Mouse (Mus musculus): ENCODE results near the gene Lhx3. TPM values are rescaled to one million over a fixed set of nuclear protein-coding genes. Genes with fewer than 3 reads are reported as not detected.

Gene Lhx3
- polyA plus RNA-seq, 1 experiment, result 0.10 TPM

DNA sequence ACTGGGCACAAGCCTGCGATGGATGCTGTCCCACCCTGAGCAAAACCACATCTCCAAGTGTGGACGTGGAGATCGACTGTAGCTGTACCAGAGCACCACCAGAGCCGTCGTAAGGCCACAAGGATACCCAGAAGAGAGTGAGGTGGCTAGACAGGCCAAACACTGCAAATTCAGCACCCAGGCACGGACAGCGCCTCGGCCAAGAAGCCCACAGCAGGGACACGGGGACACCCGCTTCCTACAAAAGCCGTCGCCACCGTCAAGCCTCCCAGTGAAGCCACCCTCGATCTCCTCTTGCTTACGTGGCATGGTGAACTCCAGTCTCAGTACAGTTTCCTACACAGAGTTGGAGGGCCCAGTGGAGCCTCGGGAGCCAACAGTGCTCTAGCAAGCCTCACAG, 3.0 kb downstream of the Lhx3 start:
- WGBS, result 7% methylated on average over 16 of the region's 16 CpGs
- no peak for DNase-seq (ENCODE audit: low read depth, low spot score)

DNA sequence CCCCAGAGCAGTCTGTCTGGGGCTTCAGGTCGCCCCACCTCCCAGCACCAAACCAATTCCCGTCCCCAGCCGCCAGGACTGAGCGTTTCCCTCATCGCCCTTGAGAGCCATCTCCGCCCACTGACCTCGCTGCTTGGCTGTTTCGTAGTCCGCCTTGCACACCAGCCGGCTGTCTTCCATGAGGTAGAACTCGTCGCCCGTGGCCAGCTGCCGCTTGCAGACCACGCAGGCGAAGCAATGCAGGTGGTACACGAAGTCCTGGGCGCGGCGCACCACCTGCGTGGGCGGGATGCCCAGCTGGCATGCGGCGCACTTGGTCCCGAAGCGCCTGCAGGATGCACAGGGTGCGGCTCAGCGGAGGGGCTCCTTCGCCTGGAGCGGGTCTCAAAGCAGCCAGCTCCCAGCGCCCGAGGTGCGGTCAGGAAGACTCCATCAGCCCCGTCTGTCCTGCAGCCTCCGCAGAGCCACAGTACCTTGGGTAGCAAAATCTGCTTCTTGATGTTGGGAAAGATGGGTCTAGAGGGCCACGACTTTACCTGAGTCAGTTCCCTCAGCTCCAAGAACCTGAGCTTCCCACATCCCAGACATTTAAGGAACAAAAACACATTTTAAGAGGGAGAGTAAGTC, 5.1 kb downstream of the Lhx3 start:
- no peak for DNase-seq (ENCODE audit: low read depth, low spot score)
- 2% methylated on average over 36 of the region's 36 CpGs for WGBS

DNA sequence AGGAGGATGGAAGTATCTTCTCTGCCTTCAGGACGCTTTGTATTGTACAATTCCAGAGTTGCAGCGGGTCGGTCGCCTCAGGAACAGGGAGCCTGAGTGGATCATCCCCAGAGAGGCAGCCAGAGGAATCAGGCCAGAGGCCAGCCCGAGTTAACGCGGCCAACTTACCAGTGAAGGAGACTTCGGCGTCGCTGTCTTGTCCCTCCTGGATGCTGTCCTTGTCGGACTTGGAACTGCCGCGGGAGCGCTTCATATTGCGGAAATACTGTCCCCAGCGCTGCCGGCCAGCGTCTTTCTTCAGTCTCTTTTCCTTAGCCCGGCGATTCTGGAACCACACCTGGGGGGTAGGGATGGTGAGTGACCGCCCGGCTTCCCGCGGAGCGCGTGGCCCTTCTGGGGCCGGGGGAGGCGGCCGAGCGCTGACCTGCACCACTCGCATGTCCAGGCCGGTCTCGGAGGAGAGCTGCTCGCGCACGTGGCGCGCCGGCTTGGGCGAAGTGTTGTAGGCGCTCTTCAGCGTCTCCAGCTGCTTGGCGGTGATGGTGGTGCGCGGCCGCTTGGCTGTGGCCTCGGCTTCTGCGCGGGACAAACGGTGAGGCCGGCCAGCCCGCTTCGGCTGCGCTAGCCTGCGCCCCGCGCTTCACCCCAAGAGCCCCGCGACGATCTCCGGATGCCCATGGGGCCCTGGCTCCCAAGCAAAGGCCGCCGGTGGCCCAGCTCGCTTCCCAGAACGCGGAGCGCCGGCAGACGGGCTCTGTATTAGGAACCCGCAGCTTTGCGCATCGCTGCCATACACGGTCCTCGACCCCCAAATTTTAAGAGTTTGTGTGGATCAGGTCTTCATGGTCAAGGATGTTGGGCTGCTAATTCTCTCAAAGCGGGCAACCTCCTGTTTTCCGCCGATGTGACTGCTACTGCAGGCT, 5.9 kb downstream of the Lhx3 start:
- 2% methylated on average over 77 of the region's 77 CpGs for WGBS
- DNase-seq (ENCODE audit: low read depth, low spot score), result no peak

- WGBS, result 10% methylated on average over 10 of the region's 10 CpGs
- no peak for DNase-seq (ENCODE audit: low read depth, low spot score)
Measured at GRCm38 (mm10) chr2:26198488-26198887, 9.6 kb downstream of the Lhx3 start.

- 54% methylated on average over 7 of the region's 7 CpGs for WGBS
- no peak for DNase-seq (ENCODE audit: low read depth, low spot score)
Measured at GRCm38 (mm10) chr2:26194552-26195339, 13.3 kb downstream of the Lhx3 start.

- peak; percentile 65 for DNase-seq (ENCODE audit: low read depth, low spot score)
- WGBS, result 38% methylated on average over 5 of the region's 5 CpGs
Measured at GRCm38 (mm10) chr2:26188517-26188916, 19.6 kb downstream of the Lhx3 start.

DNA sequence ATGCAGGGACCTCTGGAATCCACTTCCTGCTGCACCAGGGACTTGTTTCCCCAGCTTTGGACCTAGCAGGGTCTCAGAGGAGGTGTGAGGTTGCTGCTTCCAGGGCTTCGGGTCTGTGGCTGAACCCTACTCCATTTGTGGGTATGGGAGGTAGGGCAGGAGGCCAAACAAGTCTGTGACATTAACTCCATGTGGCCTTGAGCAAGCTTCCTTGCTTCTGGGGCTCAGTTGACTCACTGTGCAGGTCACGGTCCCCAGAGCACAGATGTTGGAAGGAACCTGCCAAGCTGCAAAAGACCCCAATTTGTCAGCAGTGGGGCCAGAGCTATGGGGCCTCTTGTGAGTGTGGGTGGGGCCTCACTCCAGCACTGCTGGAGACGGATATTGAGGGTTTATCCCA, 23.7 kb downstream of the Lhx3 start:
- 51% methylated on average over 3 of the region's 3 CpGs for WGBS
- no peak for DNase-seq (ENCODE audit: low read depth, low spot score)

- DNase-seq (ENCODE audit: low read depth, low spot score), result no peak
Measured at GRCm38 (mm10) chr2:26182646-26183045, 25.4 kb downstream of the Lhx3 start.

GRCm38 (mm10) chr2:26177189-26177588, 30.9 kb downstream of the Lhx3 start:
- no peak for DNase-seq (ENCODE audit: low read depth, low spot score)
- WGBS, result 46% methylated on average over 2 of the region's 2 CpGs

More at GRCm38 (mm10) chr2:26182646-26183045, 25.4 kb downstream of the Lhx3 start:
- 21% methylated on average over 6 of the region's 6 CpGs for WGBS

GRCm38 (mm10) chr2:26176731-26177130, 31.4 kb downstream of the Lhx3 start:
- DNase-seq (ENCODE audit: low read depth, low spot score), result no peak
- 78% methylated on average over 5 of the region's 5 CpGs for WGBS

DNA sequence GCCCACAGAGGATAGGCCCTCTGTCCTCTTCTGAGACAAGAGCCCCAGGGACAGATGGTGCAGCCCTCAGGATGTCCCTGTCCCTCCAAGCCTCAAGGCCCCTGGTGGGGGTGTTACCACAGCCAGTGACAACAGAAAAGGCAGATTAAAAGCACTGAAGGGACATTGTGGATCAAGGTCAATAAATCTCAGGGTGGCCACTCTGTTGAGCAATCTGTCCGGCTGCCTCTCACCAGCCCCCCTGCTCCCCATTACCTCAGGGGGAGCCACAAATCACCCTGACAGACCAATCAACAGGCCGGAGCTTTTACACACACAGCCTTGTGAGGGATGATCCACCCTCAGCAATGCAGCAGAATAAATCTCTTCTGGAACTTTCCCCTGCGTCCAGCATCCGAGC, 32.9 kb downstream of the Lhx3 start:
- 30% methylated on average over 4 of the region's 4 CpGs for WGBS
- no peak for DNase-seq (ENCODE audit: low read depth, low spot score)

- DNase-seq (ENCODE audit: low read depth, low spot score), result no peak
Measured at GRCm38 (mm10) chr2:26172166-26172565, 35.9 kb downstream of the Lhx3 start.

DNA sequence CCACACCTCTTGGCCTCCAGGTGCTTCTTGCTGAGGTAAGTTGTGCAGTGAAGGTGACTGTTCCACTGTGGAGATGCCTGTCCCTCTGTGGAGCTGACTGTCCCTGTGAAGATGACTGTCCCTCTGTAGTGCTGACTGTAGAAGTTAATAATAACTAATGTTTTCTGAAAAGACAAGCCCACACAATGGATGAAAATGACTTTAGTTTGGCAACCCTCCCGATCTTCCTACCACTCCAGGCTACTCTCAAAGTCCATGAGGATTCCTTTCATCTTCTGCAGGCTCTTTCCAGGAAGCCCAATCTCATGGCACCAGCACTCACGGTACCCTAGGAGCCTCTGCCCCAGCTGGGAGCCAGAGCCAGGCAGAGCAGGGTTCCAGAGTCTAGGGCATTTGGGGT, 37.7 kb downstream of the Lhx3 start:
- no peak for DNase-seq (ENCODE audit: low read depth, low spot score)
- WGBS, result 42% methylated on average over 2 of the region's 2 CpGs

More at GRCm38 (mm10) chr2:26172166-26172565, 35.9 kb downstream of the Lhx3 start:
- WGBS, result 59% methylated on average over 2 of the region's 2 CpGs

- DNase-seq (ENCODE audit: low read depth, low spot score), result no peak
- 48% methylated on average over 11 of the region's 11 CpGs for WGBS
Measured at GRCm38 (mm10) chr2:26168843-26169579, 39.1 kb downstream of the Lhx3 start.

DNA sequence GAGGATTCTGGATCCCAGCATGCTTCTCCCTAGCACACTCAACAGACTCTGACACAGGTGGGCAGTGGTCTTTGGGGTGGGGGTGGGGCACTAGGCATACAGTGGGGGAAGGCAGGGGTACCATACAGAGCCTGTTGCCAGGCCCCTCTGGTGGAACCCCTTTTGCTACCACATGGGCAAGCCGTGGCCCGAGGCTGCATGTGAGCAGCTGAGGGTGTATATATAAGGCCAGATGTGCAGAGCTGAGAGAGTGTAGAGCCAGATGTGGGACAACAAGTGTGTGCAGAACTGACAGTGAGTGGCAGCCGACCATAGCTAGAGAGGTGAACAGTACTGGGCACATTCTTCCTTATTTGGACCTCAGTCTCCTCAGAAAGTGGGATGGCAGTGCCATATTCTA, 41.2 kb downstream of the Lhx3 start:
- no peak for DNase-seq (ENCODE audit: low read depth, low spot score)
- WGBS, result 74% methylated on average over 3 of the region's 3 CpGs

DNA sequence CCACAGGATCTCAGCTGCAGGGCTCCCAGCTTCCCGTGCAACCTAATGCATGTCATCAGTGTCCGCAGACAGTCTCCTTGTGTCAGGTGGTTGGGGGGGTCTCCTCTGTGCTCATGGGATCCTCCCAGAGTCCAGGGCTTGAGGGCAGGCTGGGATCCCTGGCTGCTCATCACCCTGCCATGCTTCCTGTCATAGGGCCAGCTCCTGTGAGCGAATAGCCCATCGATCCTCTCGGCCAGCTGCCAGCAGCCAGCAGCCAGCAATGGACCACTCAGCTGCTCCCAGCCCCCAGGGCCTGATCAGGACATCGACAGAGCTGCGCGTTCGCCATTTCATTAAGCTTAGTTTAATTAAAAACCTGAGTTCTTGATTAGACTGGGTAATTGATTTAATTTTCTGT, 50.0 kb downstream of the Lhx3 start:
- 90% methylated on average over 9 of the region's 9 CpGs for WGBS
- no peak for DNase-seq (ENCODE audit: low read depth, low spot score)

DNA sequence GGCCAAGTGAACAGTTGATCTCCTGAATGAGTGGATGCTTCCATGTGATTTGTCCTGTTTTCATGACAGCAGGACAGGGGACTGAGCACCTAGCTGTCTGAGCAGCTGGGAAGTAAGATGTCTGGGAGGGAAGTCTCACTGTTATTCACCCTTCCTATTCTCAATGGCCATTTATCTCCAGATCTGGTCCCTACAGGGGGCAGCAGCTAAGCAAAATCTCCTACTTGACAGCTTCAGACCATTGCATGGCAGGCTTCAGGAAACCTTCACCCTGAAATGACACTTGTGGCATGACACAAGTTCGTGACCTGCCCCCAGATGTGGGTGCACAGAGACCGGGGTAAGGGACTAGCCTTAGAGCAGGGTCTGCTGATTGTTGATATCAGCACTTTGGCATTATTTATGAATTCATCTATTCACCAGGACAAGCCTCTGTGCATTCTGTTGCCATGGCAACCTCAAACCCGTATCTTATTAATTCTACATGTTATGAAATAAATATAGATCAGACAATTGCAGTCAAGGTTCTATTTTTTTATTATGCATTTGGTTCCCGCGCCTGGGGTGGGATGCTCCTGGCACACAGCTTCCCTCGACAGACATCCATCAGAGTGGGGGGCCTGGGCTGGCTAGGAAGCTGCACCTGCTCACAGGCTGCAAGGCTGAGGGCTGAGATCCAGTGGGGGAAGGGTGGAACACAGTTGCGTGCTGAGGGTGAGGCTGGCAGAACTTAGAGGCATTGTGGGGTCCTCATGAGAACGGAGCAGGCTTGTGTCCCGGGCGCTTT, 51.7 kb downstream of the Lhx3 start:
- DNase-seq (ENCODE audit: low read depth, low spot score), result no peak
- 77% methylated on average over 10 of the region's 10 CpGs for WGBS

DNA sequence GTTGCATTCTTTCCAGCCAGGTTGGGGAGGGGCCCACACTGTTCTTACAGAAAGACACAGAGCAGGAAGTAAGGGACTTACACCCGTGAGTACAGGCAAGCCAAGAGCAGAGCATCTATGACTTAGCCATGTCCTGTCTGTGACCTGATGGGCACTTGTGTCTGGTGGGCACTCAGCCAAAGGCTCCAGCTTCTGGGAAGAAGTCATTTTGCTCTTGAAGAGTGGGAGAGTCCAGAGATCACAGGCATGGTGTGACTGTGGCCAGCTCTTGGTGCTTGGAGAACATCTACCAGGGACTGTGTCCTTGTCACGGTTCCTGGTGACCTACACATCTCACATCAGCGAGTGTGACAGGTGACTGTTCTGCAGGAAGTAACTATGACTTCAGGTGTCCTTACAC, 52.4 kb downstream of the Lhx3 start:
- WGBS, result 40% methylated on average over 3 of the region's 3 CpGs
- no peak for DNase-seq (ENCODE audit: low read depth, low spot score)

- 59% methylated on average over 5 of the region's 5 CpGs for WGBS
- DNase-seq (ENCODE audit: low read depth, low spot score), result no peak
Measured at GRCm38 (mm10) chr2:26154586-26154985, 53.5 kb downstream of the Lhx3 start.
